Mouse (Mus musculus): ENCODE measurements around the gene Aoc1. TPM values are rescaled to one million over a fixed set of nuclear protein-coding genes. Genes with fewer than 3 reads are reported as not detected.

Aoc1 gene
- polyA plus RNA-seq, 1 experiment from 2014 or later, result not detected

DNA sequence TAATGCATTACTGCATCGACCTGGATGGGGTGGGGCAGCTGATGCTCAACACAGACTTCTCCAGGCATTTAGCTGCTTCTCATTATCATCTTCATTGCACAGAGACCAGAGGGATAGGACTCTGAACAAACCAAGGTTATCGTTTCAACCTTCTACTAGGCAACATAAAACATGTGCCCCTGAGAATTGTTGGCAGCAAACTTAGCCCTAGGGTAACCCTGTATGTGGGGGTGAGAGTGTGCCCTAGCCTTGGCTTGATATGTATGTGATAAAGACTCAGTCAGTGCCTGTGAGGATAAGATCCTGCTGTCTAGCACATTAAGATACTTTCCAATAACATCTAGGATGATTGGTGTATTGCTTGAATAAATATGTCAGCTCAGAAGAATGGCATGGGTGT lies 76.9 kb downstream of the Aoc1 start:
- Histone ChIP-seq H3K36me3 (no peaks in the 10 kb centered on the region), H3K4me3 (no peak overlapping the region), H3K27me3 (no peaks in the 10 kb centered on the region), H3K9me3 (no peaks in the 10 kb centered on the region), H3K9ac (no peak overlapping the region), H3K27ac (no peak overlapping the region), H3K4me2 (no peak overlapping the region), H3K4me1 (no peaks in the 10 kb centered on the region)
- ATAC-seq (ENCODE audit: insufficient number of reproducible peaks, low FRiP score, low TSS enrichment, low read depth), result no peak
- WGBS, result 61% methylated on average over 2 of the region's 2 CpGs

DNA sequence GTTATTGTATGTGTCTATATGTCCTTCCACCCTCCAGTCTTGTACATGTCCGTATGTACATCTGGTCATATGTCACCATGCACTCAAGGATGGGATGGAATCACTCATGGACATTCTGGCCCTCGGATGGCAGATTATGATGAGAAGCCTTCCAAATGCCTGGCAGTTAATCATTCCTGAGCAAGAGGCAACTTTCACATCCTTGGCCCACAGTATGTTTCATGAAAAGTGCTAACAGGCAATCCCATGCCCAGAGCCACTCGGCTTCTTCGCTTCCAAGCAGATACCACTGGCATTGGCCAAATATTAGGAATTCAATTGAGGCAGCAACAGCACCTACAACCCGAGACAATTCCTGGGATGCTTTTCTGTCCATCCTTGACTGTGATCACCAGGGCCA lies 78.0 kb downstream of the Aoc1 start:
- Histone ChIP-seq H3K4me3 (no peak overlapping the region), H3K36me3 (no peaks in the 10 kb centered on the region), H3K27ac (no peak overlapping the region), H3K4me1 (no peaks in the 10 kb centered on the region), H3K9ac (no peak overlapping the region), H3K27me3 (no peaks in the 10 kb centered on the region), H3K9me3 (no peaks in the 10 kb centered on the region), H3K4me2 (no peak overlapping the region)
- no peak for ATAC-seq (ENCODE audit: insufficient number of reproducible peaks, low FRiP score, low TSS enrichment, low read depth)
- WGBS, result 87% methylated on average over 5 of the region's 5 CpGs

DNA sequence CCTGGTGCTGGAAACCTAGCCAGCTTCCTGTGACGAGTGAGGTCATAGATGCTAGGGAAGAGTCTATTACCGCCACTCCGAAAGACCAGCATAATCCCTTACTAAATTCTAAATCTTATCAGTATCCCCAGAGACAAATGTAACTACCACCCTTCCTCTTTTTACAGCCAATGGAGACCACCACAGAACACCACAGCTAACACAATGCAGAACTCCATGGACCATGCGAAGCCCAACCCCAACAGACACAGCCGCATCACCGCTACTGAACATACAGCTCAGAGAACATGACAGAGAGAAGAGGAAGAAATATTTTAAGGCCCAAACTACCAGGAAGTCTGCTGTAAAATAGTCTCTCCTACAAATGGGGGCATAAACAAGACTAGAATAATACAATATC lies 78.9 kb downstream of the Aoc1 start:
- H3K36me3 ChIP-seq, result no peaks in the 10 kb centered on the region
- H3K9me3 ChIP-seq, result no peaks in the 10 kb centered on the region
- H3K27ac ChIP-seq, result no peak overlapping the region
- no peaks in the 10 kb centered on the region for H3K4me1 ChIP-seq
- no peak overlapping the region for H3K4me2 ChIP-seq
- no peak overlapping the region for H3K9ac ChIP-seq
- H3K4me3 ChIP-seq, result no peak overlapping the region
- WGBS, result 87% methylated on average over 6 of the region's 6 CpGs
- ATAC-seq (ENCODE audit: insufficient number of reproducible peaks, low FRiP score, low TSS enrichment, low read depth), result no peak
- no peaks in the 10 kb centered on the region for H3K27me3 ChIP-seq

DNA sequence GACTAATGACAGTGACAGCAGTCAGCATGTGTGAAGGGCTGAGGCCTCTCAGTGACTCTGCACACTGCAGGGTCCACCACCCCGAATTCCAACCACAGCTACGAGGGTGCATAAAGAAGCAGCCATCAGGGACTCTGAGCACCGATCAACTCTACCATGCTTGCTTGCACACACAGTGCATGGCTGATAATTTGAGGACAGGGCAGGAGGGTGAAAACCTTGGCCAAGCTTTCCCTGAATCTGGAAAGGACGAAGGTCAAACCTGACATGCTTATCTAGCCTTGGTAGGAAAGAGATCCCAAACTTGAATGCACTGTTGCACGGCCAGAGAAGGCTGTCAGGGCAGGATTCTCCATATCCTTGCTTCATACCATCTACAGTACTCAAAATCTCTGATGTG lies 80.5 kb downstream of the Aoc1 start:
- H3K27ac ChIP-seq, result no peak overlapping the region
- no peak overlapping the region for H3K4me2 ChIP-seq
- no peak for ATAC-seq (ENCODE audit: insufficient number of reproducible peaks, low FRiP score, low TSS enrichment, low read depth)
- WGBS, result 84% methylated on average over 5 of the region's 5 CpGs
- H3K9ac ChIP-seq, result no peak overlapping the region
- H3K9me3 ChIP-seq, result no peaks in the 10 kb centered on the region
- H3K4me3 ChIP-seq, result no peak overlapping the region
- H3K27me3 ChIP-seq, result no peaks in the 10 kb centered on the region
- H3K4me1 ChIP-seq, result no peaks in the 10 kb centered on the region
- H3K36me3 ChIP-seq, result no peaks in the 10 kb centered on the region

- Histone ChIP-seq H3K36me3 (no peaks in the 10 kb centered on the region), H3K27ac (no peak overlapping the region), H3K4me2 (no peak overlapping the region), H3K9me3 (no peaks in the 10 kb centered on the region), H3K4me3 (no peak overlapping the region), H3K27me3 (no peaks in the 10 kb centered on the region), H3K4me1 (no peaks in the 10 kb centered on the region), H3K9ac (no peak overlapping the region)
- no peak for ATAC-seq (ENCODE audit: insufficient number of reproducible peaks, low FRiP score, low TSS enrichment, low read depth)
- WGBS, result 84% methylated on average over 5 of the region's 5 CpGs
Measured at GRCm38 (mm10) chr6:48954211-48954610, 81.5 kb downstream of the Aoc1 start.

- H3K27ac ChIP-seq, result no peak overlapping the region
- no peak overlapping the region for H3K9ac ChIP-seq
- WGBS, result 39% methylated on average over 1 of the region's 1 CpGs
- H3K4me3 ChIP-seq, result no peak overlapping the region
- H3K4me2 ChIP-seq, result no peak overlapping the region
- H3K27me3 ChIP-seq, result no peaks in the 10 kb centered on the region
- H3K4me1 ChIP-seq, result no peaks in the 10 kb centered on the region
- ATAC-seq (ENCODE audit: insufficient number of reproducible peaks, low FRiP score, low TSS enrichment, low read depth), result no peak
- H3K36me3 ChIP-seq, result no peaks in the 10 kb centered on the region
- no peaks in the 10 kb centered on the region for H3K9me3 ChIP-seq
Measured at GRCm38 (mm10) chr6:48954946-48955345, 82.2 kb downstream of the Aoc1 start.

DNA sequence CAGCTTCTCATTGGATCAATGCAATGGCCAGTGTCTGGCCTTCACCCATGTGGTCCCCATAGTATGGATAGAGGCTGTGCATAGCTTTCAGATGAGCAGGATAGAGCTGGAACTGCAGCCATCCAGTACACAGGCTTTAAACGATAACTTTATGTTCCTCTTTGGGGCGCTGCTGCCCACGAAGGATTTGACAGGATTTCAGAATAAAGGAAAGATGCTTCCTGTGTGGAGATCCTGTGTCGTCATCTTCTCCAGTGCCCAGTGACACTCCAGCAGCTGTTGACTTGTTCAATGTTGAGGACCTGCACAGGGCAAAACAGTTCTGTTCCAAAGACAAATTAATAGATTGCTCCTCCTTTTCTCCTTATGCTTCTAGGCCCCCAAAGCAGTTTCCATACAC lies 84.1 kb downstream of the Aoc1 start:
- Histone ChIP-seq H3K4me3 (no peak overlapping the region), H3K9me3 (no peaks in the 10 kb centered on the region), H3K9ac (no peak overlapping the region), H3K27me3 (no peaks in the 10 kb centered on the region), H3K4me1 (no peaks in the 10 kb centered on the region), H3K36me3 (no peaks in the 10 kb centered on the region), H3K4me2 (no peak overlapping the region), H3K27ac (no peak overlapping the region)
- ATAC-seq (ENCODE audit: insufficient number of reproducible peaks, low FRiP score, low TSS enrichment, low read depth), result no peak
- 85% methylated on average over 4 of the region's 4 CpGs for WGBS

DNA sequence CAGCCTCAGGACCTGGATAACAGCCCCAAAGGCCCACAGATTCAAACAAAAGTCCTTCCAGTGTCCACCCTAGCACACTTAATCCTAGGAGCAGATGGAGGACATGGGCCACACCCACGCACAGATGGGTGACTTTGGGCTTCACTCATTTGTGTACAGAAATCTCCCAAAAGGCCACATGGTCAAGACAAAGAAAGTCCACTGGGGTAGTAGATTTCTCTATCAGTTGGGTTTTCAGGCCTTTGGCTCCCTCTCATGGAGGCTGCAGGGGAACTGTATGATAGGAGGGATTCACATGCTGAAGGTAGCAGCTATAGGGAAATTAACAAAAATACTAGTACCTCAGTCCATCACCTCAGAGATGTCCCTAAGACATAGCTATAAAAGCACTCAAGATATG lies 85.4 kb downstream of the Aoc1 start:
- no peaks in the 10 kb centered on the region for H3K27me3 ChIP-seq

More for the DNA sequence above, 85.4 kb downstream of the Aoc1 start:
- Histone ChIP-seq H3K9me3 (no peaks in the 10 kb centered on the region), H3K4me1 (no peaks in the 10 kb centered on the region), H3K9ac (no peak overlapping the region), H3K27ac (no peak overlapping the region), H3K4me2 (no peak overlapping the region), H3K36me3 (no peaks in the 10 kb centered on the region), H3K4me3 (no peak overlapping the region)
- no peak for ATAC-seq (ENCODE audit: insufficient number of reproducible peaks, low FRiP score, low TSS enrichment, low read depth)
- WGBS, result 75% methylated on average over 1 of the region's 1 CpGs

Other genes with a start within 250 kb of the Aoc1 start
- gene AI854703, start 246.1 kb upstream of the Aoc1 start, polyA plus RNA-seq (2015; fragmentation: Nextera tagmentation; extraction: Ambion mirVana), result 0.99 and 1.2 TPM in 2 replicates
- 1.4 and 1.5 TPM in 2 replicates for gene Gimap8, start 225.7 kb upstream of the Aoc1 start, polyA plus RNA-seq (2015; fragmentation: Nextera tagmentation; extraction: Ambion mirVana)
- gene Gimap9, start 196.8 kb upstream of the Aoc1 start, polyA plus RNA-seq (2015; fragmentation: Nextera tagmentation; extraction: Ambion mirVana), result 6.9 and 7.5 TPM in 2 replicates
- gene Gimap4, start 188.3 kb upstream of the Aoc1 start, polyA plus RNA-seq (2015; fragmentation: Nextera tagmentation; extraction: Ambion mirVana), result 17.5 and 20.6 TPM in 2 replicates
- 22.4 and 26.0 TPM in 2 replicates for gene Gimap6, start 164.7 kb upstream of the Aoc1 start, polyA plus RNA-seq (2015; fragmentation: Nextera tagmentation; extraction: Ambion mirVana)
- 1.6 and 2.4 TPM in 2 replicates for gene Gm28053, start 154.3 kb upstream of the Aoc1 start, polyA plus RNA-seq (2015; fragmentation: Nextera tagmentation; extraction: Ambion mirVana)
- gene Gimap7, start 154.3 kb upstream of the Aoc1 start, polyA plus RNA-seq (2015; fragmentation: Nextera tagmentation; extraction: Ambion mirVana), result not detected in 2 replicates
- 13.5 and 15.4 TPM in 2 replicates for gene Gimap1, start 133.8 kb upstream of the Aoc1 start, polyA plus RNA-seq (2015; fragmentation: Nextera tagmentation; extraction: Ambion mirVana)
- gene Gimap5, start 126.7 kb upstream of the Aoc1 start, polyA plus RNA-seq (2015; fragmentation: Nextera tagmentation; extraction: Ambion mirVana), result 5.6 and 5.7 TPM in 2 replicates
- not detected in 2 replicates for gene Gimap3, start 102.0 kb upstream of the Aoc1 start, polyA plus RNA-seq (2015; fragmentation: Nextera tagmentation; extraction: Ambion mirVana)
- gene Tmem176a, start 32.0 kb upstream of the Aoc1 start, polyA plus RNA-seq (2015; fragmentation: Nextera tagmentation; extraction: Ambion mirVana), result 54.3 and 63.4 TPM in 2 replicates
- gene Tmem176b, start 31.4 kb upstream of the Aoc1 start, polyA plus RNA-seq (2015; fragmentation: Nextera tagmentation; extraction: Ambion mirVana), result 230 and 235 TPM in 2 replicates
- 0.05 TPM in 1 of 2 replicates, not detected in the other for gene 1600015I10Rik, start 57.0 kb downstream of the Aoc1 start, polyA plus RNA-seq (2015; fragmentation: Nextera tagmentation; extraction: Ambion mirVana)
- gene Doxl2, start 102.1 kb downstream of the Aoc1 start, polyA plus RNA-seq (2015; fragmentation: Nextera tagmentation; extraction: Ambion mirVana), result not detected in 2 replicates
- gene Svs1, start 114.0 kb downstream of the Aoc1 start, polyA plus RNA-seq (2015; fragmentation: Nextera tagmentation; extraction: Ambion mirVana), result not detected in 2 replicates
- 1.6 and 2.1 TPM in 2 replicates for gene Gpnmb, start 163.7 kb downstream of the Aoc1 start, polyA plus RNA-seq (2015; fragmentation: Nextera tagmentation; extraction: Ambion mirVana)
- gene Malsu1, start 200.9 kb downstream of the Aoc1 start, polyA plus RNA-seq (2015; fragmentation: Nextera tagmentation; extraction: Ambion mirVana), result 57.0 and 61.7 TPM in 2 replicates